Mouse (Mus musculus) forebrain, embryonic 10.5 days (tissue): ENCODE data around the gene Adgrb3. TPM values are rescaled to one million over a fixed set of nuclear protein-coding genes. Genes with fewer than 3 reads are reported as not detected.
A peak's percentile ranks its signal among the peaks of the same experiment; 100 is the strongest.

ENCODE experiments used
- DNase-seq: peaks from one replicate; pipeline ENCODE4 v3.0.0-alpha.2; 2017; ENCODE audit warnings: low spot score; ENCODE audit errors: extremely low spot score
- H3K27ac ChIP-seq: fragments of 300-500 bp; sonication (generic); 2 replicates; pipeline ENCODE4 v1.5.1; 2016; ENCODE audit warnings: mild to moderate bottlenecking
- H3K27me3 ChIP-seq: fragments of 300-500 bp; sonication (generic); 2 replicates; pipeline ENCODE4 v1.6.1; 2016; ENCODE audit warnings: mild to moderate bottlenecking; ENCODE audit not compliant: poor library complexity, severe bottlenecking
- H3K36me3 ChIP-seq: fragments of 300-500 bp; sonication (generic); replicated peaks from 2 replicates; pipeline ENCODE4 v1.6.1; 2016; ENCODE audit warnings: mild to moderate bottlenecking, moderate library complexity
- H3K4me1 ChIP-seq: fragments of 300-500 bp; sonication (generic); 2 replicates; pipeline ENCODE4 v1.6.1; 2016
- H3K4me3 ChIP-seq: fragments of 300-500 bp; sonication (generic); 2 replicates; pipeline ENCODE4 v1.5.1; 2016; ENCODE audit warnings: mild to moderate bottlenecking, moderate library complexity
- H3K9me3 ChIP-seq: fragments of 300-500 bp; sonication (generic); 2 replicates; pipeline ENCODE4 v1.6.1; 2016; ENCODE audit warnings: mild to moderate bottlenecking, moderate library complexity
- WGBS: fragments of 180-500 bp; shearing (Covaris S2); methylation state at CpG from one replicate; pipeline ENCODE4 v1.1.7; 2016; 5-methylcytosine and 5-hydroxymethylcytosine counted together
- polyA plus RNA-seq: library from polyadenylated mRNA; unstranded; fragments of >200 nt; fragmentation: Nextera tagmentation; extraction: Ambion mirVana; gene quantifications from 2 replicates; pipeline ENCODE4 v1.2.1, GENCODE M21; 2016

Adgrb3 gene
- polyA plus RNA-seq, 1 experiment from 2014 or later, result 3.4 TPM

DNA sequence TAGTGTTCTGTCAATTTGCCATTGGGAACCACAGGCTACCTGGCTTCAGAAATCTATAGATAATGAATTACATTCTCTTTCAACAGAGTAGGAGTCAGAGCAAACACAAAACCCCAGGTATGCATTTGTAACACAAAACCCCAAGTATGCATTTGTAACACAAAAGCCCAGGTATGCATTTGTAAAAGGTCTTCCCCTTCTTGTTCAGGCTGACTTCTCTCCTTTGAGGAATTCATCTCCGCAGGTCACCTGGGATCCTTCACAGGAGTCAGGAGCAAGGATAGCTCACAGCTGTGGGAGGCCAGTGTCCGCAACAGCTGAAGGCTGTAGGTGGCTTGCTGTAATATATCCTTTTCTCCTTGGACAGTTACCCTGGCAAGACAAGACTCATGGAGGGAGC lies 647.6 kb downstream of the Adgrb3 start:
- H3K36me3 ChIP-seq, result no peaks in the 10 kb centered on the region
- no peak overlapping the region for H3K27ac ChIP-seq
- no peaks in the 10 kb centered on the region for H3K27me3 ChIP-seq
- H3K4me1 ChIP-seq, result peaks cover 42% of the 10 kb centered on the region
- 73% methylated on average over 2 of the region's 2 CpGs for WGBS
- DNase-seq, result no peak
- 0 out of 2 replicates have a peak, but pooled peaks cover 3% of the 10 kb centered on the region for H3K9me3 ChIP-seq
- no peak overlapping the region for H3K4me3 ChIP-seq

DNA sequence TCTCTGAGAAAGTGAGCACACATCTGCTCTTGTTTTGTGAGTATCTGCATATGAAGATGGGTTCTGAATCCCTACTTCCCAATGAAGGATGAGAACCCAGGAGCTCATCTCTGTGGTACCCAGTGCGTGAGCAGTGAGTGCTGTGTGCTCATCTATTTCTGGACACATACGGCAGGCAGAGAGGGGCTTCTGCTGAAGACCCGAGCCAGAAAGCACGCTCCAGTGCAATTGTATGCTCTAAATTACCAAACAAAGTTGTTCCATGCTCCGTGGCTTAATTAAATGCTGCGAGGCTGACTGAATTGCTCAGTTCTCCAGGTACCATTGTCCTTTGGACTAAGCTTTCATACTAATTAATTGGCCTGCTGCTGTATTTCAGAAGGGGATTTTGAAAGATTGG lies 648.9 kb downstream of the Adgrb3 start:
- Histone ChIP-seq H3K27me3 (no peaks in the 10 kb centered on the region), H3K4me1 (peaks cover 42% of the 10 kb centered on the region), H3K4me3 (no peak overlapping the region), H3K27ac (peak overlapping the region; percentile 69), H3K9me3 (0 out of 2 replicates have a peak, but pooled peaks cover 3% of the 10 kb centered on the region), H3K36me3 (no peaks in the 10 kb centered on the region)
- no peak for DNase-seq
- 28% methylated on average over 6 of the region's 6 CpGs for WGBS

DNA sequence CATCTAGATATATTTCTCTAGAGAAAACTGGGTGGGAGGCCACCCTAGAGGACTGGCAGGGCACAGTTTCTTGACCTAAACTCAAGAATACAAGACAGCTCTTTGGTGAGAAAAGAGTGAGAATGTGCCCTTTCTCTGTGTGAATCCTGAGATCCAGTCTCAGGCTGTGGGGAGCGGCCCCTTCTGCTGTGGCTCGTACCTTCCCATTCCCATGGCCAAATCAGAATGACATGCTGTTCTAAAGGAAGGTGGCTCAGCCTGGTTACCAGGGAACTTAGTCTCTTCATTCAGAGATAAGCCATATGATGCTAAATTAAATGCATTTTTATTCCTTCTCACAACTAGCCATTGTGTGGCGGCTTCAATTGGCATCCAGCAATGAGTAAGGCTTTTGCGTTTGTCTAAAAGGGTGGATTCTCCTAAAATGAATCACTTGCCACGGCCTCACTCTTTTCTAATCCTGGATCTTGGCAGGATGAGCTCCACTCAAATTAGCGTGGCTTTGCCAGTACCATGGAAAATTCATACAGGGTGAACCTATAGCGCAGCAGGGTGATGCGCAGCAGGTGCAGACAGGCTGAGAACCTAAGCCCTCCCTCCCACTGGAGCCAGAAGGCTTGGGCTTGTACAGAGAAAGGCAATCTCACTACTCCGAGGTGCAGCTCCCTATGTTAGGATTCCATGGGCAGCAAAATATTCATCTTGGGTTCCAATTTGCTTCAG lies 649.5 kb downstream of the Adgrb3 start:
- Histone ChIP-seq H3K4me3 (no peak overlapping the region), H3K27ac (peak overlapping the region; percentile 69), H3K36me3 (no peaks in the 10 kb centered on the region), H3K9me3 (0 out of 2 replicates have a peak, but pooled peaks cover 3% of the 10 kb centered on the region), H3K4me1 (peaks cover 42% of the 10 kb centered on the region), H3K27me3 (no peaks in the 10 kb centered on the region)
- 36% methylated on average over 9 of the region's 9 CpGs for WGBS
- no peak for DNase-seq

DNA sequence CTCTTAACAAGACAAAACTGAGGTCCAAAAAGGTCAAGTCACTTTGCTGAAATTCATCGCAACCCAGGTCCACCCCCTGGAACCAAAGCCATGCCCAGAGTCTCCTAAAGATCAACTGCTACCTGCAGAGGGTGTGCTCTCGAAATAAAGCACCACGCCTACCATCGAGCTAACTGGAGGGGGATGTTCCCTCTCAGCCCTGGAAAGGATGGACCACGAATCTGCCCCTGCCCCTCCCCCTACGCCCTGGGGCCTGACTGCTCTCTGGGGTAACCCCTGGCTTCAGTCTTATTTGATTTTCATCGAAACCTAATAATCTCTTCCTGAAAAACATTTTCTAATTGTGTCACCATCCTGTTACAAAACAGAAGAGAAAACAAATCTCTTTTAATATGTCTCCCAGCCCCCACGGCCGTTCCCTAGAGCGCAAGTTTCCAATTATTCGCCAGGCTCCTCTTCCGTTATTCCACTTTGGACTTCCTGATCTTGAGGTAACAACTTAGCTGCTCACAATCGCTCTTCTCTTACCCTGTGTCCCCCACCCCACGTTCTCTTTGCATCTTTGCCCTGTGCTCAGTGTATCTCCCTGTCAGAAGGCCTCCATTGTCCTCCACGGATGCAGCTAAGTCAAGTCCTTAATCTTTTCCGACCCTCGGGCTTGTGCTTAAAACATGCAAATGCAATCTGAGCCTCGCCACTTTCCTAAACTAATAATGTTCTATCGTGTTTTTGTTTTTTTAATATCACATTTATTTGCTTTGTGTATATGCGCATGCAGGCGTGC lies 651.0 kb downstream of the Adgrb3 start:
- H3K36me3 ChIP-seq, result no peaks in the 10 kb centered on the region
- H3K27ac ChIP-seq, result peak overlapping the region; percentile 66
- H3K9me3 ChIP-seq, result 0 out of 2 replicates have a peak, but pooled peaks cover 3% of the 10 kb centered on the region
- peak; percentile 21 for DNase-seq
- no peaks in the 10 kb centered on the region for H3K27me3 ChIP-seq
- 23% methylated on average over 21 of the region's 21 CpGs for WGBS
- peaks cover 42% of the 10 kb centered on the region for H3K4me1 ChIP-seq
- H3K4me3 ChIP-seq, result no peak overlapping the region

DNA sequence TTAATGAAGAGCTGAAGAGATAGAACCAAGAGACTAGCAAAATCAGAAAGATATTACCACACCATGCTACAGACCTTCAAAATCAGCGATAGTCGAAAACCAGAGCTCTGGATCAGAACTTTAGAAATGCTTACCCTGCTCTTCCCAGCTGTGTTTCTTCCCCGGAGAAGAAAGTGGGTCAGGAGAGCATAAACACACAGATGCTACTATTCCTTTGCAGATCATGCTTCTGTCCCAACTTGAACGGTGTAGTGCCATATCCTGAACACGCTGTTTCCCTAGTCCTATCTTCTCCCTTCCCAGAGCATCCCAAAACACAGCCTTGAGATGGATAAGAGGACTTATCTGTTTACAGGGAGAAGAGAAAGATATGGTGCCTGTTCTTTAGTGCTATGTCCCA lies 662.4 kb downstream of the Adgrb3 start:
- 93% methylated on average over 5 of the region's 5 CpGs for WGBS
- H3K36me3 ChIP-seq, result no peaks in the 10 kb centered on the region
- no peaks in the 10 kb centered on the region for H3K27me3 ChIP-seq
- no peak overlapping the region for H3K27ac ChIP-seq
- DNase-seq, result no peak
- no peaks in the 10 kb centered on the region for H3K4me1 ChIP-seq
- H3K4me3 ChIP-seq, result no peak overlapping the region
- no peaks in the 10 kb centered on the region for H3K9me3 ChIP-seq

DNA sequence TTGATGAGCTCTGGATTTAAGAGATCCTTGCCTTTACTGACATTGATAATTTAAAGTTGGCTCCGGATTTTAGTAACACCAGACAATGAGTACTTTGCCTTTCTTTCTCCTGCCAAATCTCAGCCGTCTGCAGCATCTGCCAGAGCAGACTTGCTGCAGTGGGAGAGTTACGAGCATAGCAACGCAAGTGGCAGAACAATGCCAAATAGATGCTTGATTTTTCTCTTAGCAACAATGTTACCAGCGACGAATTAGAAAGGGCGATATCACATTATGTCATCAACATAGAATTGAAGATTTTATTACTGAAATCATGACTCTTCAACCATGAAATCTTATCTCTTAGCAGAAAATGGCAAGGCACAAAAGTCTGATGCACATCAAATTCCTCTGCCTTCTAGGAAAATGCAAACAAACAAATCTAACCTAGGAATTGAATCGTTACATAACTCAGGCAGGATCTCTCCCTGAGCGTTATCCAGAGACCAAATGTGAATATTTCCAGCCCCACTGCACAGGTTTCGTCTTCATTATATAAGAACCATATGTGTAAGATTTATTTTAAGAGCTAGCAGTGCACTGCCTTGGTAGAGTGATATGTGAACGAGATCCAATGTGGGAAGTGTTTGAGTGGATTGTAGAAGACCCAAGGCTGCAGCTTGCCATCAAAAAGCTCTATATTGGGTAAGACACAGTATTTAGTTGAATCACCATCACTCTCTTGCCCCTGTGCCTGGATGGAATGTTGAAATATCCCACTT lies 663.3 kb downstream of the Adgrb3 start:
- Histone ChIP-seq H3K9me3 (no peaks in the 10 kb centered on the region), H3K4me3 (no peak overlapping the region), H3K27me3 (no peaks in the 10 kb centered on the region), H3K36me3 (no peaks in the 10 kb centered on the region), H3K27ac (no peak overlapping the region), H3K4me1 (no peaks in the 10 kb centered on the region)
- DNase-seq, result no peak
- 84% methylated on average over 11 of the region's 11 CpGs for WGBS

DNA sequence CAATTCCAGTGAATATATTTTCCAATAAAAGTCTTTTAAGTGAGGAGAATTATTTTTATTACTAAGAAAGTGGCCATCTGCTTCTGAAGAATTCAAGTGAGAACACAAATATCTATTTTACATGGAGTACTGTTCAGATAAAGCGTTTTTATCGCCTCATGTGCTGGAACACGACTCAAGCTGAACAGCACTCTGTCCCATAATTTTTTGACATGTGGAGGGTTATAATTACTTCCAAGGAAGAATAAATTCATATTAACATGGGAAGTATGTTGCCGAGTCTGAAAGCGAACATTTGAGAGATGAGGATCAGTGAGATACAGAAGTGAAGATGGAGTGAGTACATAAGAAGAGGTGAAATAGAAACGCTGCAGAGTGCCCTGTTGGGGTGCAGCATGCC lies 665.9 kb downstream of the Adgrb3 start:
- 88% methylated on average over 6 of the region's 6 CpGs for WGBS
- H3K27ac ChIP-seq, result no peak overlapping the region
- no peak overlapping the region for H3K4me3 ChIP-seq

DNA sequence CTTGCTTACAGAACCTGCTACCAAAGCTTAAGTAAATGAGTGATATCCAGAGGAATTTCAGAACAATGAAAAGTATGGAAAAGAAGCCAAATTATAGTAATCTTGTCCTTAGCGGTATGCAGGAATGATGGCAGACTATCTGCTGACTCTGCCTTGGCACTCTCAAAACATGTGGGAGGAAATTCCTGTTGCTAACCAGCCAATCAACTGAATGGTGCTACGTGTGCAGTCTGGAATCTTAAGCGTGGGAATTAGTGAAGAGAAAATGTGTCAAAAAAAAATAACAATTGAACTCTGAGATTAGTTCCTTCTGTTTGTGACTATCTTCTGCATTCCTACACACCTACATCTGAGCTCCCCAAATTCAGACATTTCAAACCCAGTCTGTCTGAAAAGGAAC lies 683.3 kb downstream of the Adgrb3 start:
- no peak for DNase-seq
- 87% methylated on average over 3 of the region's 3 CpGs for WGBS
- no peak overlapping the region for H3K4me3 ChIP-seq

More for the DNA sequence above, 665.9 kb downstream of the Adgrb3 start:
- no peaks in the 10 kb centered on the region for H3K4me1 ChIP-seq
- H3K27me3 ChIP-seq, result no peaks in the 10 kb centered on the region
- no peaks in the 10 kb centered on the region for H3K36me3 ChIP-seq
- no peak for DNase-seq
- no peaks in the 10 kb centered on the region for H3K9me3 ChIP-seq

DNA sequence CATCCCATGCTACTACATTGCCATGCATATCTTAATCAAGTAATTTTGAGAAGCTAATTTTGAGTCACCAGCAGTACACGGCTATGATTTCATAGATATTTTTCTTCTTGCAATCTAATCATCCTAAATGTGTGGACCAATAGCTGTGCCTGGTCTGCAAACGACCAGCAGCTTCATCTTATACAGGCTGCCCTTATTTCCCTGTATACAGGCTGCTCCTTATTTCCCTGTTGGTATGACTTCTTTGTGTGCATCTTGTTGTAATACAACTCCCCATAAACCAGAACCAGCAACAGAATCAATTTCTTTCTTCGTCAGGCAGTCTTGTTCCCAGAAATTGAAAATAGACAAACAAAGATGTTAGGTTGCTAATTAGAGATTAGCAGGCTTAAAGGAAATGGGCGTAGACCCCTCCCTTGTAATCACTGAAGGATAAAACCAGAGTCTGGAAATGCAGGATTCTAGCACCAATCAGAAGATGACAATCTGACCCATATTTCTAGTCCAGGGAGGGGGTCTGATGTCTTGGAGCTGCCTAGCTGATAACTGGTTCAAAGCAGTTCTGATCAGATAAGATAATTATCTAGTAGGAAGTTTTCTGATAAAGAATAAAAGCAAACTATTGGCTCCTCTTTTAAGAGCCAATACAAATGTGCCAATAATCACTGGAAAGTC lies 697.2 kb downstream of the Adgrb3 start:
- no peaks in the 10 kb centered on the region for H3K27me3 ChIP-seq
- H3K27ac ChIP-seq, result no peak overlapping the region
- 50% methylated on average over 4 of the region's 4 CpGs for WGBS
- H3K4me3 ChIP-seq, result no peak overlapping the region
- no peak for DNase-seq
- peaks cover 5% of the 10 kb centered on the region; the same call in 1 of the 2 replicates for H3K4me1 ChIP-seq
- H3K36me3 ChIP-seq, result no peaks in the 10 kb centered on the region
- no peaks in the 10 kb centered on the region for H3K9me3 ChIP-seq

More for the DNA sequence above, 683.3 kb downstream of the Adgrb3 start:
- H3K4me1 ChIP-seq, result no peaks in the 10 kb centered on the region
- H3K27ac ChIP-seq, result no peak overlapping the region
- no peaks in the 10 kb centered on the region for H3K36me3 ChIP-seq
- H3K27me3 ChIP-seq, result no peaks in the 10 kb centered on the region
- H3K9me3 ChIP-seq, result no peaks in the 10 kb centered on the region

DNA sequence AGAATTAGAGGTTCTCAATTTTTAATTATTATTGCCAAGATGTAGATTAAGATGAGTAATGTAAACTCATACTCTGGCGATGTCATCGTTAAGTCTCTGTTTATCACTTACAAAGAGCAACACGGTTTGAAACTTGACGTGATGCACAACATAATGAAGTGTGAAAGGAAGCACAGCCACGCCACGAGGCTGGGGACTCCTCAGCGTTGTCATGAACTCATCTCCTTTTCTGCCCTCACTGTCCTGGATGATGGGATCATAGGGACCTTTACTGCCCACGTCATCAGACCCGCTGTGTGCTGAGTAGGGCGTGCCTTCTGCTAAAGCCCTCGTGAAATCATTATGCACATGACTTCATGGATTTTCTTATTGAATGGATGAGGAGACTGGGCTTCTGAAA lies 714.0 kb downstream of the Adgrb3 start:
- Histone ChIP-seq H3K4me3 (no peak overlapping the region), H3K9me3 (no peaks in the 10 kb centered on the region), H3K36me3 (no peaks in the 10 kb centered on the region), H3K27me3 (no peaks in the 10 kb centered on the region), H3K27ac (no peak overlapping the region), H3K4me1 (no peaks in the 10 kb centered on the region)
- 89% methylated on average over 11 of the region's 11 CpGs for WGBS
- DNase-seq, result no peak

DNA sequence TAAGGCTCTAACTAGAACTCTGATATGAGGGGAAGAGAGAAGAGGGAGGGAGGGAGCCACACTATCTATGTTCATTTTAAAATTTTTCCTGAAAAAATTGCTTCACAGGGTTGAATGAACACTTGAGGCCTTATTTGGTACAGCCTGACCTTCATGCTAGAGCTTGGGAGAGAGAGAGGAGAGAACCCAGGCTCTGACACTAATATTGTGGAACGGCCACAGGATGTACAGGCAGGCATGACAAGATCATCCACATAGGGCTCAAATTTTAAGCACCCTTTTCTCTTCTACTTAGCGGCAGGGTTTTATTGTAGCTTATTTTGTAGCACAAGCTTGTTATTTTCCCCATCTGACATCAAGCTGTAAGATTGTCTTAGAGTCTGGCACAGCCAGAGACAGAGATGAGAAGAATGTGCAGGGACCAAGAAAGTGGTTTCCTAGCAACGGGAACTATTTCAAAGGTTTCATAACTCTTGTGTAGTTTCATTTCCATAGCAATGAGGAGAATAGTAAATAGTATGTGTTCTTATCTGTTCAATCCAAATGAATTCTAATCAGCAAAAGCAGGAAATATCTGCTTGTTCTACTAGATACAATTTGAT lies 721.9 kb downstream of the Adgrb3 start:
- DNase-seq, result no peak
- 74% methylated on average over 3 of the region's 3 CpGs for WGBS
- H3K27me3 ChIP-seq, result no peaks in the 10 kb centered on the region
- H3K36me3 ChIP-seq, result no peaks in the 10 kb centered on the region
- H3K4me3 ChIP-seq, result no peak overlapping the region
- no peak overlapping the region for H3K27ac ChIP-seq
- H3K4me1 ChIP-seq, result peaks cover 21% of the 10 kb centered on the region
- H3K9me3 ChIP-seq, result no peaks in the 10 kb centered on the region

DNA sequence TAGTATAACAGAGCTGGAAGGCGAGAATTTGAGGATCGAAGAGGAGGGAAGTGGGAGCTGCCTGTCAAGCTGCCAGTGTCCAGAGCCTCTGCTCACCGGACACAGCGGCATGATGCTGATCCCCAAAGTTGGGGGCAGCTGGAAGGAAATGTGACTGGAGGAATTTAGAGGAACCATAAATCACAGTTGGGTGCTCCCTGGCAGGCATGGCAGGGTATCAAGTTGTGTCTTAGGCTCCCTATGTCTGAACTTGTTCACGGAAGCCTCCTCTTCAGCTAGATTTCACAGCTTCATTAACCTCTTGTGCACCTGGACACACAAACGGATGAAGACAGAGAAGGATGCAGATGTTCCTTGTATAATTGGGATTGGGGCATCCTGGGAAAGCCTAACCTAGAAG lies 722.8 kb downstream of the Adgrb3 start:
- 89% methylated on average over 6 of the region's 6 CpGs for WGBS
- Histone ChIP-seq H3K9me3 (no peaks in the 10 kb centered on the region), H3K27ac (no peak overlapping the region; the same call in 1 of the 2 replicates)

More for the DNA sequence above, 722.8 kb downstream of the Adgrb3 start:
- H3K4me3 ChIP-seq, result no peak overlapping the region
- no peaks in the 10 kb centered on the region for H3K27me3 ChIP-seq
- H3K36me3 ChIP-seq, result no peaks in the 10 kb centered on the region
- peaks cover 21% of the 10 kb centered on the region for H3K4me1 ChIP-seq
- no peak for DNase-seq
